Mouse (Mus musculus): ENCODE results near the gene Gm21958. TPM values are rescaled to one million over a fixed set of nuclear protein-coding genes. Genes with fewer than 3 reads are reported as not detected.

Gm21958 gene
- 2.0 TPM in 1 of 2 replicates, not detected in the other for polyA plus RNA-seq (2016; fragmentation: Nextera tagmentation; extraction: Ambion mirVana)

DNA sequence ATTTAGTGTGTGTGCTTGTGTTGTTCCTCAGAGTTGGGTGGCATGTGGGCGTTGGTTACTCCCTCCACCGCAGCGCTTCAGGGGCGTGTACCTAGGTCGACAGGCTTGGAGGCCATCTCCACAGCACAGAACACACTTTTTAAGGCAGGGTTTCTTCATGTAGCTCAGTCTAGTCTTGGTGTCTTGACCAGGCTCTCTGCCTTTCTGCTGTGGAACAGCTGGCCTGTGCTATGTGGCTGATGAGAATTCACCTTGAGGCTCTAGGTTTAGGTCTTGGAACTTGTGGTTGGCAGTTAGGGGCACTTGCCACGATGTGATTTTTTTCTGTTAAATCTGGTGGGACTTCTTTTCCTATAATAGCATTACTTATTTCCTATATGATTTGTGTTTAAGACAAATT lies at the start of gene Gm21958:
Gene Gm21958 (minus strand): TSS at position 101 of the 400 bp plus-strand sequence.
- H3K9me3 ChIP-seq (replicated peaks), result no peaks in the 10 kb centered on the region
- peaks cover 75% of the 10 kb centered on the region for H3K36me3 ChIP-seq
- H3K9ac ChIP-seq, result no peak within 1 kb of the TSS
- no peak within 1 kb of the TSS for H3K4me2 ChIP-seq (replicated peaks)
- no peak within 1 kb of the TSS for H3K4me3 ChIP-seq
- H3K4me1 ChIP-seq, result no peaks in the 10 kb centered on the region
- no peak for ATAC-seq (ENCODE audit: low FRiP score)
- no peaks in the 10 kb centered on the region for H3K27me3 ChIP-seq
- 91% methylated on average over 6 of the region's 6 CpGs for WGBS
- no peak within 1 kb of the TSS for H3K27ac ChIP-seq

DNA sequence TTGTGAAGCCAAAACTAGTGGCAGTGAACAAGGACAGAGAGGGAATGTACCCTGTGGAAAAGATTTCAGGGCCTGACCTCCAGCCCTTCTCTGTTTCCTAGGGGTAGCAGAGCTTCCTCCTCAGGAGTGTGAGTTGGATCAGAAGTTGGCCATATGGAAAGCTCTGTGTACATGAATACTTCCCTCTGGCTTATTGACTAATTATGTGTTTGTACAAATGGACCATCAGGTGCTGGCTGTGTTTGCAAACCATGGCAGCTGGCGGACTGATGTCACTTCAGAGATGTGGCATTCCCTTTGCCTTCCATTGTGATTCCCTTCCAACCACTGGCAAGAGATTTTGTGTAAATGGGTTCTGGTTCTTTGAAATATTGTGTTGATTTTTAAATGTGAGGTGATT lies 47.1 kb upstream of the Gm21958 start:
- Histone ChIP-seq H3K9ac (no peak overlapping the region), H3K27ac (no peak overlapping the region), H3K4me1 (peaks cover 10% of the 10 kb centered on the region), H3K9me3 (replicated peaks) (no peaks in the 10 kb centered on the region), H3K27me3 (no peaks in the 10 kb centered on the region), H3K4me2 (replicated peaks) (no peak overlapping the region), H3K4me3 (no peak overlapping the region), H3K36me3 (no peaks in the 10 kb centered on the region)
- 79% methylated on average over 1 of the region's 1 CpGs for WGBS
- no peak for ATAC-seq (ENCODE audit: low FRiP score)

DNA sequence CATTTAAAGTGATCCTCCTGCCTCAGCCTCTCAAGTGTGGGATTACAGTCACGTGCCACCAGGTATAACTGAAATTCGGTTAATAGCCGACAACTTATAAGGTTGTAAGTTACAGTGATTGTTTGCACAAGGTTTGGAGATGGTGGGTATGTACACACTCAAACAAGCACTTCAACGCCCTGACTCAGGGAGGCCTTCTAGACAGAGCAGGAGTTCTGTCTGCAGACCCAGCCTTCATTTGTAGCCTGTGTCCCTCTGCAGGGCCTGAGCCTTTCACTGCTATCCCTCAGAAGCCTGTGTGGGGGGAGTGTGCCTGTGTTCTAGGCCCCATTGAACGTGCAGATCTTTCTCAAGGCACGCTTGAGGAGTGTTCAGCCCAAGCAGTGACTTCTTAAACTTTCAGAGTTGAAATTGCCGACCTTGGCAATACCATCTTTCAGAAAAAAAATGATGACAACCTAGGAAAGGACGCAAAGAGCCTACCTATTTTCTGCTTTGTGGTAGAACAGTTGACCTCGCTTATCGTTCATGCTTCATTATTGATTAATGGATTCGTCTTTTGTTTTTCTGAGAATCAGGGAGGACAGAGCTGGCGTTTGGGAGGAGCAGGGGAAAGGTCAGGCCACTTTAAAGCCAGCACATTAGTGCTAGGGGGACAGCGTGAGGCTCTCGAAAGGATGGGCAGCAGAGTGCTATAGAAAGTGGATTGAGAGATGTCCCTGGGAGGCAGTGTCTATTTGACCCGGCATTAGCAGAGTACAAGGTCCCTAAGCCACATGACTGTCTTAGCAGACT lies 46.4 kb upstream of the Gm21958 start:
- Histone ChIP-seq H3K27me3 (peaks cover 3% of the 10 kb centered on the region; the same call in 1 of the 2 replicates), H3K4me1 (peaks cover 18% of the 10 kb centered on the region)
- ATAC-seq (ENCODE audit: low FRiP score), result no peak

GRCm38 (mm10) chr3:54759211-54759610 lies 45.1 kb upstream of the Gm21958 start:
- 78% methylated on average over 9 of the region's 9 CpGs for WGBS
- Histone ChIP-seq H3K9ac (no peak overlapping the region), H3K4me1 (peaks cover 25% of the 10 kb centered on the region), H3K4me3 (no peak overlapping the region), H3K4me2 (replicated peaks) (no peak overlapping the region), H3K36me3 (no peaks in the 10 kb centered on the region), H3K27ac (no peak overlapping the region), H3K9me3 (replicated peaks) (no peaks in the 10 kb centered on the region), H3K27me3 (peaks cover 14% of the 10 kb centered on the region)
- ATAC-seq (ENCODE audit: low FRiP score), result no peak

More for the DNA sequence above, 46.4 kb upstream of the Gm21958 start:
- Histone ChIP-seq H3K36me3 (no peaks in the 10 kb centered on the region), H3K4me2 (replicated peaks) (no peak overlapping the region), H3K9me3 (replicated peaks) (no peaks in the 10 kb centered on the region), H3K27ac (no peak overlapping the region), H3K9ac (no peak overlapping the region), H3K4me3 (no peak overlapping the region)
- 40% methylated on average over 15 of the region's 15 CpGs for WGBS

DNA sequence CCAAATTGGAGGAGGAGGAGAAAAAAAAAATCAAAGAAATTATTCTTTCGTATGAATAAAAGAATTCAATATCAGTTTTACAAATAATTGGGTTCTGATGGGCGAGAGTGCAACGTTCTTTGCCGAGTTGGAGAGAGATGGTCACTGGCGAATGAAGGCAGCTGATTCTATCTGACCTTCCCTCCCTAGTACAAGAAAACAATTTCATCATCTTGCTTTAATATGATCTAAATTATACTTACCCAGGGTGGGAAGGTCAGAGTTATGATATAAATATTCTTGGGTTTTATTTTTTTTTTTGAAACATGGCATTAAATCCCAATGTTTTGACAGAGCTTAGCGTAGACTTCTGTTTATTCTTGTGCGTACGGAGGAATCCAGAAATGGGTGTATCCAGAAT lies 43.3 kb upstream of the Gm21958 start:
- no peak overlapping the region for H3K4me2 ChIP-seq (replicated peaks)
- no peaks in the 10 kb centered on the region for H3K9me3 ChIP-seq (replicated peaks)
- H3K27me3 ChIP-seq, result peaks cover 15% of the 10 kb centered on the region
- peaks cover under 1% of the 10 kb centered on the region; the same call in 1 of the 2 replicates for H3K36me3 ChIP-seq
- no peak overlapping the region for H3K9ac ChIP-seq
- no peak overlapping the region for H3K27ac ChIP-seq
- peaks cover 25% of the 10 kb centered on the region for H3K4me1 ChIP-seq
- 84% methylated on average over 8 of the region's 8 CpGs for WGBS
- H3K4me3 ChIP-seq, result no peak overlapping the region
- ATAC-seq (ENCODE audit: low FRiP score), result no peak

- ATAC-seq (ENCODE audit: low FRiP score), result no peak
- Histone ChIP-seq H3K4me2 (replicated peaks) (peak overlapping the region; percentile 100), H3K4me3 (peak overlapping the region; percentile 66), H3K9me3 (replicated peaks) (no peaks in the 10 kb centered on the region), H3K4me1 (peaks cover 24% of the 10 kb centered on the region), H3K36me3 (peaks cover 12% of the 10 kb centered on the region), H3K9ac (no peak overlapping the region; the same call in 1 of the 2 replicates), H3K27ac (peak overlapping the region; percentile 48; the same call in 1 of the 2 replicates), H3K27me3 (peaks cover 15% of the 10 kb centered on the region)
- under 1% methylated on average over 11 of the region's 11 CpGs for WGBS
Observed at GRCm38 (mm10) chr3:54756058-54756457, 41.9 kb upstream of the Gm21958 start.

GRCm38 (mm10) chr3:54755145-54756041 lies 41.2 kb upstream of the Gm21958 start, which contains the start of gene Smad9:
Smad9 (plus strand) TSS chr3:54755582.
- ATAC-seq (ENCODE audit: low FRiP score), result peak; percentile 86
- Histone ChIP-seq H3K4me3 (peak within 1 kb of the TSS; percentile 66), H3K4me2 (replicated peaks) (peak within 1 kb of the TSS; percentile 100), H3K4me1 (peaks cover 21% of the 10 kb centered on the region), H3K27ac (peak within 1 kb of the TSS; percentile 48; the same call in 1 of the 2 replicates), H3K9ac (peak within 1 kb of the TSS; percentile 74), H3K9me3 (replicated peaks) (no peaks in the 10 kb centered on the region), H3K36me3 (peaks cover 19% of the 10 kb centered on the region), H3K27me3 (peaks cover 15% of the 10 kb centered on the region)
- under 1% methylated on average over 44 of the region's 66 CpGs for WGBS

DNA sequence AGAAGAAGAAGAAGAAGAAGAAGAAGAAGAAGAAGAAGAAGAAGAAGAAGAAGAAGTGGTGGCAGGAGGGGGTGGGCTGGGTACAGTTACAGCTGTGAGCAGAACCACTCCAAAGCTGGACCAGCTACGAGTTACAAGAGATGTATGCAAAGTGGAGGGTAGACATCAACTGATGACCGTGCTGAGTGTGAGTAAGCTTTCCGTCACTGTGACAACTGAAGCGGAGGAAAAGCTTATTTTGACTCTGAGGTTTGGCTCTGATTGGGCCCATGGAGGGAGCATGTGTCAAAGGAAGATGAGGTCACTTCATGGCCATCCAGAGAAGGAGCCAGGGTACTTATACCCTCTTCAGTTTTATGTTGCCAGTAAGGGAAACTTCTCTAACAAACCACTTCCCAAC lies 39.3 kb upstream of the Gm21958 start:
- Histone ChIP-seq H3K27ac (no peak overlapping the region), H3K4me2 (replicated peaks) (no peak overlapping the region), H3K27me3 (peaks cover 15% of the 10 kb centered on the region), H3K36me3 (peaks cover 38% of the 10 kb centered on the region), H3K9ac (no peak overlapping the region), H3K4me1 (peaks cover 21% of the 10 kb centered on the region), H3K9me3 (replicated peaks) (no peaks in the 10 kb centered on the region), H3K4me3 (no peak overlapping the region)
- WGBS, result 70% methylated on average over 4 of the region's 4 CpGs
- ATAC-seq (ENCODE audit: low FRiP score), result no peak

DNA sequence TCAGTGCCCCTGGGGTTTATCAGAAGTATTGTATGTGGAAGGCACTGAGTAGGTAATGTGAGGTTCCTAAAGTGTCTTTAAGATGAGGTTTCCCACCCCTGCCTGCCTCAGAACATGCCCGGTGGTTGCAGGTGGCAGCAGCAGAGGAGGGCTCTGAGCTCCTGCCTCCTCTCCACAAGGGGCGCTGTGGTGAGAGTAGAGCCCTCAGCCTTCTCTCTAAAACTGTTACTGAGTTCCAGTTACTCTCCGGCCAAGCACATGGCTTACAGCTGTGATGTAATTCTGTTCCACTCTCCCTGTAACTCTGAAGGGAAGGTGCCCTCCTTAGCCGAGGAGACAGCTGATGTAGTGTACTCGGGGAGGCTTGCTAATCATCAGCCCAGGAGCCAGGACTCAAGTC lies 31.6 kb upstream of the Gm21958 start:
- H3K27me3 ChIP-seq, result no peaks in the 10 kb centered on the region
- no peak overlapping the region for H3K4me2 ChIP-seq (replicated peaks)
- H3K36me3 ChIP-seq, result peaks cover 98% of the 10 kb centered on the region
- no peaks in the 10 kb centered on the region for H3K9me3 ChIP-seq (replicated peaks)
- no peak for ATAC-seq (ENCODE audit: low FRiP score)
- 63% methylated on average over 5 of the region's 5 CpGs for WGBS
- H3K4me1 ChIP-seq, result no peaks in the 10 kb centered on the region
- no peak overlapping the region for H3K27ac ChIP-seq
- H3K4me3 ChIP-seq, result no peak overlapping the region
- H3K9ac ChIP-seq, result no peak overlapping the region

DNA sequence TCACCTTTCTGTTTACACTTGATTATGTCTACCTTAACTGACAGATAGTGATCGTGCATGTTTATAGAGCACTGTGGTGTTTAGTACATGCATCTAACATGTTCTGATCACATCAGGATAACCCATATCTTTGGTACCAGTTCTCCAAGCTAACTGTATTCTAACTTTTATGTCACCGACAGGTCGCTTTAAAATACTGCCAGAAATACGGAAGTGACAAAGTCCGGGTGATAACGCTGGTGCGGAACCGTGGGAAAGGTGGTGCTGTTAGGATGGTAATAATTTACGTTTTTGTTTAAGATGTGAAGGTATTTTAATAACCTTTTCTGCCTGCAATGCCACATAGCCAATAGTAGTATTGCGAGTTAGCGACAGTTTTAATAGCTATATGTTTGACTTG lies 27.8 kb upstream of the Gm21958 start:
- H3K4me3 ChIP-seq, result no peak overlapping the region
- H3K27me3 ChIP-seq, result no peaks in the 10 kb centered on the region
- no peaks in the 10 kb centered on the region for H3K4me1 ChIP-seq
- no peak for ATAC-seq (ENCODE audit: low FRiP score)
- H3K36me3 ChIP-seq, result peaks cover 73% of the 10 kb centered on the region
- H3K9ac ChIP-seq, result no peak overlapping the region
- 97% methylated on average over 11 of the region's 11 CpGs for WGBS
- no peak overlapping the region for H3K27ac ChIP-seq
- no peaks in the 10 kb centered on the region for H3K9me3 ChIP-seq (replicated peaks)
- H3K4me2 ChIP-seq (replicated peaks), result no peak overlapping the region

GRCm38 (mm10) chr3:54737317-54737716 lies 23.2 kb upstream of the Gm21958 start:
- Histone ChIP-seq H3K27ac (no peak overlapping the region), H3K9me3 (replicated peaks) (no peaks in the 10 kb centered on the region), H3K4me1 (peaks cover 12% of the 10 kb centered on the region), H3K4me2 (replicated peaks) (no peak overlapping the region), H3K9ac (no peak overlapping the region), H3K36me3 (peaks cover 27% of the 10 kb centered on the region), H3K27me3 (no peaks in the 10 kb centered on the region), H3K4me3 (no peak overlapping the region)
- ATAC-seq (ENCODE audit: low FRiP score), result no peak
- 96% methylated on average over 8 of the region's 8 CpGs for WGBS
